In the genomic region with DNA sequence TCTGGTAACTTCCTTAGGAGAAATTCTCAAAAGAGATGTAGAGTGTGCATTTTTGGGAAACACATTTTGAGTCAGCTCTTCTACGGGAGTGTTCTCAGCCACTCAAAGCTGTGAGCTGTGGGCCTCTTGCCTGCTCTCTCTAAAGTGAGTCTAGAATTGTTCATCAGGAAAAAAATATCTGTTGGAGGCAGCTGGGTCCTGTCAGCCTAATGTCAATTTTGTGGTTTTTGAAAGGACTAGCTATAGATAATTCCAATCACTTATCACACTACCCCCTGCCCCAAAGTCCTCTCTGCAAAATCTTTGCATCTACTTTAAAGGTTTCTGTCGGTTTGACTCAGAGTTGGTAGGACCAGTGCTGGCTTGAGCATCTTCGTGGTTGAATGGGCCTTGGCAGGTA, we compare ENCODE assay signal across 28 mouse cellular contexts. TPM values are rescaled to one million over a fixed set of nuclear protein-coding genes. Genes with fewer than 3 reads are reported as not detected.
"Had no signal": no experiment of that assay in that cellular context is flagged by ENCODE, and none has a peak within 500 bp of the region (broad histone marks: within the 10 kb centered on the region; RNA-seq: fewer than 3 reads in every experiment).

No protein-coding gene starts in this region.

- DNase-seq: left cerebral cortex, postnatal 4 days; liver; liver, embryonic 13.5 days; liver, postnatal 0 days; lung, adult 18-20 months; lung, adult 2 months; lung, embryonic 14.5 days; lung, postnatal 10 days; lung, postnatal 14 days; lung, postnatal 36 days; lung, postnatal 4 days; midbrain, embryonic 14.5 days had no signal

- H3K9ac ChIP-seq: limb, embryonic 12.5 days; limb, embryonic 13.5 days; limb, embryonic 15.5 days; liver, embryonic 12.5 days; liver, embryonic 13.5 days; liver, embryonic 14.5 days; liver, embryonic 15.5 days; liver, postnatal 0 days; lung, embryonic 14.5 days; lung, embryonic 15.5 days; midbrain, embryonic 12.5 days; midbrain, embryonic 13.5 days; midbrain, embryonic 15.5 days; neural tube, embryonic 12.5 days had no signal

- H3K27ac ChIP-seq: limb, embryonic 10.5 days; limb, embryonic 12.5 days; limb, embryonic 13.5 days; limb, embryonic 15.5 days; liver, embryonic 12.5 days; liver, embryonic 13.5 days; liver, embryonic 14.5 days; liver, embryonic 15.5 days; lung, embryonic 15.5 days; macrophage; midbrain, embryonic 10.5 days; midbrain, embryonic 12.5 days; midbrain, embryonic 13.5 days; midbrain, embryonic 15.5 days; neural tube, embryonic 12.5 days had no signal

- H3K27me3 ChIP-seq: limb, embryonic 12.5 days; limb, embryonic 13.5 days; limb, embryonic 15.5 days; liver, embryonic 13.5 days; liver, embryonic 15.5 days; lung, embryonic 15.5 days; midbrain, embryonic 13.5 days; midbrain, embryonic 15.5 days; neural tube, embryonic 12.5 days had no signal

- H3K4me3 ChIP-seq: limb, embryonic 10.5 days; limb, embryonic 12.5 days; limb, embryonic 13.5 days; limb, embryonic 15.5 days; liver, embryonic 12.5 days; liver, embryonic 13.5 days; liver, embryonic 15.5 days; lung, embryonic 15.5 days; megakaryocyte, embryonic 14.5 days; midbrain, embryonic 10.5 days; midbrain, embryonic 12.5 days; midbrain, embryonic 13.5 days; midbrain, embryonic 15.5 days; myocyte; neural tube, embryonic 12.5 days had no signal

- H3K4me1 ChIP-seq: limb, embryonic 15.5 days; liver, embryonic 12.5 days; liver, embryonic 13.5 days; liver, embryonic 15.5 days; midbrain, embryonic 15.5 days had no signal

- H3K9me3 ChIP-seq: limb, embryonic 10.5 days; limb, embryonic 12.5 days; limb, embryonic 13.5 days; limb, embryonic 15.5 days; liver, embryonic 12.5 days; liver, embryonic 13.5 days; liver, embryonic 15.5 days; lung, embryonic 15.5 days; megakaryocyte, embryonic 14.5 days; midbrain, embryonic 10.5 days; midbrain, embryonic 12.5 days; midbrain, embryonic 13.5 days; midbrain, embryonic 15.5 days; neural tube, embryonic 12.5 days had no signal

- H3K36me3 ChIP-seq: limb, embryonic 10.5 days; limb, embryonic 12.5 days; limb, embryonic 13.5 days; limb, embryonic 15.5 days; liver, embryonic 12.5 days; liver, embryonic 13.5 days; liver, embryonic 15.5 days; lung, embryonic 15.5 days; midbrain, embryonic 10.5 days; midbrain, embryonic 12.5 days; midbrain, embryonic 13.5 days; midbrain, embryonic 15.5 days; neural tube, embryonic 12.5 days had no signal

RNA-seq across cellular contexts. Expression of gene Rph3al, which starts 20.9 kb away (rescaled TPM):
- polyA plus RNA-seq: macrophage had no signal
